Mouse (Mus musculus): ENCODE results near the gene Mthfsd. TPM values are rescaled to one million over a fixed set of nuclear protein-coding genes. Genes with fewer than 3 reads are reported as not detected.
A peak's percentile ranks its signal among the peaks of the same experiment; 100 is the strongest.

Mthfsd gene
- polyA plus RNA-seq, 1 experiment from 2014 or later = 60.0 TPM

GRCm38 (mm10) chr8:121075936-121076335 lies 32.3 kb downstream of the Mthfsd start:
- Histone ChIP-seq H3K27me3 (peaks cover 99% of the 10 kb centered on the region), H3K27ac (no peak overlapping the region), H3K9me3 (replicated peaks) (peaks cover 3% of the 10 kb centered on the region; the same call in 1 of the 2 replicates), H3K4me3 (no peak overlapping the region), H3K36me3 (no peaks in the 10 kb centered on the region), H3K4me1 (peaks cover 13% of the 10 kb centered on the region), H3K9ac (no peak overlapping the region), H3K4me2 (replicated peaks) (no peak overlapping the region)
- ATAC-seq (ENCODE audit: low FRiP score) = no peak
- WGBS = 2% methylated on average over 13 of the region's 13 CpGs

- H3K27me3 ChIP-seq = peaks cover 99% of the 10 kb centered on the region
- H3K27ac ChIP-seq = no peak overlapping the region
- H3K9me3 ChIP-seq (replicated peaks) = peaks cover 3% of the 10 kb centered on the region; the same call in 1 of the 2 replicates
- ATAC-seq (ENCODE audit: low FRiP score) = no peak
- 3% methylated on average over 10 of the region's 10 CpGs for WGBS
- H3K4me3 ChIP-seq = no peak overlapping the region
- no peak overlapping the region for H3K9ac ChIP-seq
- no peak overlapping the region for H3K4me2 ChIP-seq (replicated peaks)
- no peaks in the 10 kb centered on the region for H3K36me3 ChIP-seq
- peaks cover 16% of the 10 kb centered on the region for H3K4me1 ChIP-seq
Observed at GRCm38 (mm10) chr8:121074848-121075145, 33.4 kb downstream of the Mthfsd start.

- Histone ChIP-seq H3K27me3 (peaks cover 99% of the 10 kb centered on the region), H3K4me1 (peaks cover 16% of the 10 kb centered on the region), H3K27ac (no peak overlapping the region), H3K9ac (no peak overlapping the region), H3K36me3 (no peaks in the 10 kb centered on the region), H3K9me3 (replicated peaks) (peaks cover 3% of the 10 kb centered on the region; the same call in 1 of the 2 replicates), H3K4me3 (no peak overlapping the region), H3K4me2 (replicated peaks) (no peak overlapping the region)
- WGBS = 2% methylated on average over 15 of the region's 15 CpGs
- no peak for ATAC-seq (ENCODE audit: low FRiP score)
Observed at GRCm38 (mm10) chr8:121074108-121074847, 33.9 kb downstream of the Mthfsd start.

- ATAC-seq (ENCODE audit: low FRiP score) = no peak
- Histone ChIP-seq H3K9me3 (replicated peaks) (peaks cover 3% of the 10 kb centered on the region; the same call in 1 of the 2 replicates), H3K4me1 (peaks cover 16% of the 10 kb centered on the region), H3K4me2 (replicated peaks) (peak overlapping the region; percentile 24), H3K27me3 (peaks cover 99% of the 10 kb centered on the region), H3K36me3 (no peaks in the 10 kb centered on the region), H3K9ac (no peak overlapping the region), H3K4me3 (no peak overlapping the region), H3K27ac (no peak overlapping the region)
- WGBS = under 1% methylated on average over 48 of the region's 48 CpGs
Observed at GRCm38 (mm10) chr8:121073174-121074107, 34.8 kb downstream of the Mthfsd start.

GRCm38 (mm10) chr8:121072406-121073130 lies 35.6 kb downstream of the Mthfsd start:
- Histone ChIP-seq H3K4me2 (replicated peaks) (no peak overlapping the region), H3K27me3 (peaks cover 97% of the 10 kb centered on the region), H3K27ac (no peak overlapping the region), H3K4me3 (no peak overlapping the region), H3K36me3 (no peaks in the 10 kb centered on the region), H3K9me3 (replicated peaks) (peaks cover 3% of the 10 kb centered on the region; the same call in 1 of the 2 replicates), H3K9ac (no peak overlapping the region), H3K4me1 (peaks cover 16% of the 10 kb centered on the region)
- ATAC-seq (ENCODE audit: low FRiP score) = no peak
- 11% methylated on average over 11 of the region's 11 CpGs for WGBS

GRCm38 (mm10) chr8:121071454-121071853 lies 36.7 kb downstream of the Mthfsd start:
- no peak for ATAC-seq (ENCODE audit: low FRiP score)
- no peak overlapping the region for H3K27ac ChIP-seq
- no peak overlapping the region for H3K4me3 ChIP-seq
- H3K4me1 ChIP-seq = peaks cover 16% of the 10 kb centered on the region
- H3K27me3 ChIP-seq = peaks cover 95% of the 10 kb centered on the region
- H3K4me2 ChIP-seq (replicated peaks) = no peak overlapping the region
- no peak overlapping the region for H3K9ac ChIP-seq
- no peaks in the 10 kb centered on the region for H3K36me3 ChIP-seq
- peaks cover 3% of the 10 kb centered on the region; the same call in 1 of the 2 replicates for H3K9me3 ChIP-seq (replicated peaks)
- WGBS = 2% methylated on average over 12 of the region's 12 CpGs

GRCm38 (mm10) chr8:121063649-121064048 lies 44.5 kb downstream of the Mthfsd start:
- Histone ChIP-seq H3K9me3 (replicated peaks) (no peaks in the 10 kb centered on the region; the same call in 1 of the 2 replicates), H3K4me1 (peaks cover 20% of the 10 kb centered on the region), H3K4me2 (replicated peaks) (no peak overlapping the region), H3K9ac (no peak overlapping the region), H3K36me3 (no peaks in the 10 kb centered on the region), H3K27me3 (peaks cover 54% of the 10 kb centered on the region), H3K4me3 (no peak overlapping the region), H3K27ac (0 out of 2 replicates have a peak overlapping the region, but pooled peaks have one; percentile 31)
- ATAC-seq (ENCODE audit: low FRiP score) = no peak
- WGBS = 28% methylated on average over 13 of the region's 13 CpGs

- WGBS = 75% methylated on average over 6 of the region's 6 CpGs
- Histone ChIP-seq H3K27me3 (peaks cover 51% of the 10 kb centered on the region), H3K9me3 (replicated peaks) (no peaks in the 10 kb centered on the region; the same call in 1 of the 2 replicates), H3K4me2 (replicated peaks) (no peak overlapping the region), H3K4me1 (peaks cover 23% of the 10 kb centered on the region), H3K36me3 (no peaks in the 10 kb centered on the region), H3K4me3 (no peak overlapping the region), H3K9ac (no peak overlapping the region), H3K27ac (no peak overlapping the region; the same call in 1 of the 2 replicates)
- no peak for ATAC-seq (ENCODE audit: low FRiP score)
Observed at GRCm38 (mm10) chr8:121062521-121062920, 45.7 kb downstream of the Mthfsd start.

GRCm38 (mm10) chr8:121059098-121059497 lies 49.1 kb downstream of the Mthfsd start:
- Histone ChIP-seq H3K27ac (no peak overlapping the region), H3K36me3 (no peaks in the 10 kb centered on the region), H3K4me2 (replicated peaks) (no peak overlapping the region), H3K9ac (no peak overlapping the region), H3K27me3 (peaks cover 35% of the 10 kb centered on the region), H3K4me3 (no peak overlapping the region), H3K4me1 (peaks cover 21% of the 10 kb centered on the region), H3K9me3 (replicated peaks) (no peaks in the 10 kb centered on the region; the same call in 1 of the 2 replicates)
- 71% methylated on average over 7 of the region's 7 CpGs for WGBS
- no peak for ATAC-seq (ENCODE audit: low FRiP score)

- Histone ChIP-seq H3K27ac (no peak overlapping the region), H3K4me3 (no peak overlapping the region), H3K4me2 (replicated peaks) (no peak overlapping the region), H3K36me3 (no peaks in the 10 kb centered on the region), H3K9me3 (replicated peaks) (no peaks in the 10 kb centered on the region; the same call in 1 of the 2 replicates), H3K27me3 (peaks cover 36% of the 10 kb centered on the region), H3K9ac (0 out of 2 replicates have a peak overlapping the region, but pooled peaks have one; percentile 23), H3K4me1 (peaks cover 11% of the 10 kb centered on the region)
- 72% methylated on average over 9 of the region's 9 CpGs for WGBS
- ATAC-seq (ENCODE audit: low FRiP score) = no peak
Observed at GRCm38 (mm10) chr8:121058081-121058480, 50.1 kb downstream of the Mthfsd start.

- 74% methylated on average over 9 of the region's 9 CpGs for WGBS
- ATAC-seq (ENCODE audit: low FRiP score) = no peak
Observed at GRCm38 (mm10) chr8:121047441-121047840, 60.8 kb downstream of the Mthfsd start.

More at GRCm38 (mm10) chr8:121047441-121047840, 60.8 kb downstream of the Mthfsd start:
- Histone ChIP-seq H3K9me3 (replicated peaks) (no peaks in the 10 kb centered on the region), H3K4me2 (replicated peaks) (no peak overlapping the region), H3K27ac (no peak overlapping the region), H3K4me3 (no peak overlapping the region), H3K36me3 (no peaks in the 10 kb centered on the region), H3K27me3 (0 out of 2 replicates have a peak, but pooled peaks cover 3% of the 10 kb centered on the region), H3K4me1 (no peaks in the 10 kb centered on the region; the same call in 1 of the 2 replicates), H3K9ac (no peak overlapping the region)
